Mouse (Mus musculus) adrenal gland, adult 2 months (tissue): ENCODE data around the gene Iqcj. TPM values are rescaled to one million over a fixed set of nuclear protein-coding genes. Genes with fewer than 3 reads are reported as not detected.

Source experiments
- DNase-seq: peaks from one replicate; pipeline ENCODE4 v3.0.0; 2021
- long read RNA-seq: library from polyadenylated mRNA; stranded (forward); transcript quantifications from one replicate; pipeline ENCODE4 v2.0.0, GENCODE M21; 2021
- polyA plus RNA-seq: library from polyadenylated mRNA; depleted of rRNA; stranded (reverse); fragments of >200 nt; gene quantifications from 2 replicates; pipeline ENCODE4 v1.2.3, GENCODE M21; 2012; rRNA removed
- total RNA-seq, 2 experiments: library from RNA; stranded (reverse); gene quantifications; 2 replicates each; pipeline ENCODE4 v1.2.3; 2021

The Iqcj gene
- total RNA-seq (not detected), polyA plus RNA-seq (not detected in 2 replicates)
- long read RNA-seq, result 0 reads

DNA sequence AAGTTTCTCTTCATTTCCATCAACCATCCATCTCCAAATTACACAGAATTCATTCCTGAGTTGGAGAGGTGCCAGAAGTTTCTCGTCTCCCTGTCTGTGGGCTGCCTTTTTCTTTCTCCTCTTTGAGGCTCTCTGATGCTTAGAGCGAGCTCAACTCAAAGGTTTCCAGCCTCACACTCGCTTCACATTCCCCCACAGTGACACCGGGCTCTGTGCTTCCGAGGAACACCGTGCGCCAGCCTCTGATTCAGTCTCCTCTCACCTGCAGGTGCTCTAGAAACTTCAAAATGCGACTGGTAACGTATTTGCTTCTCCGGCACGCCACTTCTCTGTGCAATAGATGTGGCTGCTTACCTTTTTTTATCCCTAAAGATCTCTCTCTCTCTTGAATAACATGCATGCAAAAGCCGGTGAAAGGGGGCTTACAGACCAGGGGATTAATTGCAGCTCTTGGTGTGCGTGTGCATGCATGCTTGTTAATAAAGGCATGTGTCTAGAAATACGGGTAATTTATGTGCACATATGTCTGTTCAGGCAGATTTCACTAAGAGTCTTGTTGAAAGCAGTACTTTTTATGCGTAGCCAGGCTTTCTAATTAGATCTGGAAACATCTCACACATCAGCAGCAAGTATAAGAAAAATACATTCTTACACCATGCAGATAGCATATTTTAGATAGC lies at the start of gene Iqcj, which contains the start of gene Iqschfp:
Gene Iqcj, plus strand, starts transcription at position 195 of the 680 bp plus-strand sequence.
Gene Iqschfp, plus strand, starts transcription at position 207 of the 680 bp plus-strand sequence.
- DNase-seq, result no peak

DNA sequence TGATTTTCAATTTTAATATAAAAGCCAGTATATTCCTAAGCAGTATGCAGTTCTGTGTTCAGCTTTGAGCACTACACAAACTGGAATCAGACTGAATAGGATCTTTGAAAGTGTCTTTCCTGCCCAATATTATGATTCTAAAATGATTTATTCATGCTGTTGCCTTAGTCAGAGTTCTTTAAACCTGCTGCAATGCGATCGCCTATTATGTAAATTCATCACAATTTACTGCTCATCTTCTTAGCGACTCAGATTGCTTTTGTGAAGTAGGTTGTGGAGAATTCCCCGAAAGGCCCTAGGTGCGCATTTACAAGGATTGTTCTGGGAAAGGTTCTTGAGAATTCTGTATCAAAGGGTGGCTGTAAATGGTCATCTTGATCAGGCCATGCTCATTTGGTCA lies 39.6 kb upstream of the Iqcj start:
- DNase-seq, result no peak

DNA sequence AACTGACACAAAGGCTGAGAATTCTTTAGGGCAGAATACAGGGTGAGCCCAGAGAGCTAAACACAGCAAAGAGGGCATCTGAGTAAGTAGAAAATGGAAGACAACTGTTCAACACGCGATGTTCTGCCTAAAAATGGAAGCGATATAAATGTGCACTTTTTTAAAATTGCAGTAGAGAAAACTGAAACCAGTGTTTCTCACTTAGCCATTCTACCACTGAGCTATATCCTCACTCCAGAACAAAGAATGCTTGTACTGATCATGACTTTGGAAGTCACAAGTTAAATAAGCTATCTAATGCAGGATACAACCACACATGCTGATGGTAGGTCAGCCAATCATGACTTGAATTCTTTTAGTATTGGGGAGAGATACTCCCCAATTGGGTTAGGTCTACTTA lies 30.5 kb upstream of the Iqcj start:
- no peak for DNase-seq

DNA sequence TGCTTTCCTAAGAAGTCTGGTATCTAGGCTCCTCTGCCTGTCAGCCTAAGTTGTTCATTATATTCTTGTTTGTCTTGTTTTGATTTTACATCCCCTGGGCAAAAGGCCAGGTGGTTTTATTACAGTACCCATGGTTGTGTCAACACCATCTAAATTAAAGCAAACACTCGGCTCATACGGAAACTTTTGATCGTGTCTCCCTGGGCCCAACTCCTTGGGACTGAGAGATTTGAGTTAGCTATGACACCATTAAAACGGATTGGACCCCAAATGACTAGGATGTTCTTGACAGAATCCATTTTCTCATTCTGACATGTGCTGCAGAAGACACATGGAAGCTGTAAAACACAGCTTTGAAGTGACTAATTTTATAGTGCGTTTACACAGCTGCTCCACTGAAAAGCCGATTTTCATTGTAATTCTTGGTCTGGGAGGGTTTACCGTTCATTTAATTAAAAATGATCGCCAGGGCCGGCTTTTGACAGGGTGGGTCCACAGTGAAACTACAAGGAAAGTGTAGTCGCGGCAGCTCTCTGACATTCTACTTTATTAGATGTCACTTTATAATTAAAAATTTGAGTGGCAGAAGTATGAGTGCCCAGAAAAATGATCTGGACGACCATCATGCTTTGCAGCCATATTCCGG lies 24.5 kb upstream of the Iqcj start:
- no peak for DNase-seq

DNA sequence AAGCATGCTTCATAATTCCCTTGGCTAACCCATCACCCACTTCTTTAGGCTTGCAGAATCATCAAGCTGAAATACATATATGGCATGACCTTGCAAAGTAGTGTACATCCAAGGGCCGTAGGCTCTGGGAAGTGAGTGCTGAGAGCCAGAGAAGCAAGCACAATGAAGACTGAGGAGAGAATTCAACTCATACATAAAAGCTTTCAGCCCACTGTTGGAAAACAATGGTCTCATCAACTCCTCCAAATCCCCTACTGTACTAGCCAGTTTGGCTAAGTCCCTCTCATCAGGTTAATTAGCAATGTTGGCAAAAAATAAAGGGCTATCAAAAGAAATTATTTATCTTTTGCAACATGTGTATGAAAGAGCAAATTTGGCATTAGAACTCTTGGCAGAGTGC lies 22.6 kb upstream of the Iqcj start:
- no peak for DNase-seq

DNA sequence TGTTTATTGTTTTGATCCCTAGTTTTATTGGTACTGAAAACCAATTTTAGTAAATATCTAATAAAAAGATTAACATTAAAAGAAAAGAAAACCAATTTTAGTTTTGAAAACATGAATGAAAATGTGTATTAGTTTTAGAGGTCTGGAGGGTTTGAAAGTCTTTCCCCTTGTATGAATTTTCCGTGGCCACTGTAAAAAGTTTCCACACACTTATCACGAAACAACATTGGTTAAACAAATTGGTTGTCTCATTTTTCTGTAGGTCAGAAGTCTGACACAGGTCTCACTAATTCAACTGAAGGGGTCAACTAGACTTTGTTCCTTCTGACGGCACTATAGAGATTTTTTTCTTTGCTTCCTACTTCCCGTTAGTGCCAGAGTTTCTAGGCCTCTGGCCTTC lies 14.8 kb upstream of the Iqcj start:
- no peak for DNase-seq

DNA sequence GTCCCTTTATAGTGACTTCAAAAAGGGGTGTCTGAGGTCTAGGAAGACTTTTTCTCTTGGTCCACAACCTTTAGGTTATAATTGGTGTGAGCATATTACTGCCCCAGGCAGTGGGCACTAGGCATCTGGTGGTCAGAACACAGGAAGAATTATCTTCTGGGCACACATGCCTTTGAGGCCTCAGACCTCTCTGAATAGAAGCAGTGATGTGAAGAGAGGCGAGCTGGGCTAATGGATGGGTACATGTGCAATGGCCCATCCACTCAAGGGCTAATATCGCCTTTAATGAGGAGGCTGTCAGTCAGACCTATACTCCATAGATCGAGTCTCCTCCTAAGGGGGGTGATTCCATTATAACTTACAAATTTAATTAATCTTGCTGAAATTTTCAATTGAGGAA lies 7.7 kb upstream of the Iqcj start:
- DNase-seq, result no peak

DNA sequence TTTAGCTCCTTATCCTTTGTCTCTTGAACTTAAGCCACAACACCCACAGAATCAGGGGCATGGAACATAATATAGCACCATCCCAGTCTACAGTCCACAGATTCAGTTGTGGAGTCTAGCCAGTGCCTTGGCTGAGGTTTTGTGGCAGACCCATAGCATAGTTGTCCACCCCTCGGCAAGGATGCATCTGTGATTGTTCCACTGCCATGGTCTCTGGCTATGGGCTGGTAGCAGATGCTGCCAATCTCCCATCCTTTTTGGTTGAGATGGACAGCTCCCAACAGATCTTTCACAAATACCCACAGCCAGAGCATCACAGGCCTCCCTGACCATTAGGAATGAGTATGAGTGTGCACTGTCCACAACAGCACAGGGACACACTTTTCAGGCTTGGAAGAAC lies 5.8 kb upstream of the Iqcj start:
- DNase-seq, result no peak

DNA sequence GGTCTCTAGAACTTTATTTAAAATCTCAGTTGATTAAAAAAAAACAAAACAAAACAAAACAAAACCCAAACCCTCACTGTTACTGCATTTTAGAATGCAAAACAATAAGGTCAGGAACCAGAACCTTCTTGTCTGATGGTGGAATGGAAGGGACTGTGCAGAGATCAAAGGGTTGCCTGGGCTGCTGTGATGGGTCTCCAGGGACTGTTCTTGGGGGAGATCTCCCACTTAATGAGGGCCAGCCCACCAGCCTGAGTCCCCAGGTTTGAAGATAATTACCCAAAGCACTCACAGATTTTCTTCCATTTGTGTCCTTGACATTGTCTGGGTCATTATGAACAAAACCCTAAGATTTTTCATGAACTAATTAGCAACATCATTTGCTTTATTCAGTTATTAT lies 4.8 kb upstream of the Iqcj start:
- no peak for DNase-seq

DNA sequence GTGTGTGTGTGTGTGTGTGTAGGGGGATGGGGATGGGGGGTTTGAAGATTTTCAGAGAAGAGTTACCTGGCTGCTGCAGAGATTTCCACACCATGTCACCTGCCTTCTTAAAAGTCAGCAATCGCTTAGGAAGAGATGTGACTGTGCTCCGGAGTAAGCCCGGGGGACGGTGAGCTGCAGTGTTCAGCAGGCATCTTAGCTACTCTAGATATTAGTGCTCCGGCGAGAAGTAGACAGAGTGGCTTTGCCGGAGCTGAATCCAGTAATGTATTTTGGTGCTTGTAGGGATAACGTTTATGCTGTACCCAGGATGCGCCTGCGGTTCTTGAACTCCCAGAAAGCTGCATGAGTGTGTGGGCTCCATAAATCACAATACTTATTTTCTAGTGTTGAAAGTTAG lies 748 bp downstream of the Iqcj start:
- DNase-seq, result no peak

DNA sequence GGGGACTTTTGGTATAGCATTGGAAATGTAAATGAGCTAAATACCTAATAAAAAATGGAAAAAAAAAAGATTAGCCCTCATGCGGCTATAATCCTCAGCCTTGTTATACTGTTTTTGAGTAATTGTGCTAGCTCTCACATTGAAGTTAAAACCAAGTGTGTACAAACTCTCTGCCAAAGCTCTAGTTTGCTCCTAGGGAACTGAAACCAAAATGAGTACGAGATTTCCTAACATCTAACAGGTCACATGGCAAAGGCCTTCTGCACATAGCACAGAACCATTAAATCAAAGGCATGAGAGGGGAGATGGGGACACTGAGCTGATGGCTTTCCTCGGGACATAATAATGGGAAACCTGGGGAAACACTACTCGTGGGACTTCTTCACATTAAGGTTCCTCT lies 10.5 kb downstream of the Iqcj start:
- DNase-seq, result no peak

DNA sequence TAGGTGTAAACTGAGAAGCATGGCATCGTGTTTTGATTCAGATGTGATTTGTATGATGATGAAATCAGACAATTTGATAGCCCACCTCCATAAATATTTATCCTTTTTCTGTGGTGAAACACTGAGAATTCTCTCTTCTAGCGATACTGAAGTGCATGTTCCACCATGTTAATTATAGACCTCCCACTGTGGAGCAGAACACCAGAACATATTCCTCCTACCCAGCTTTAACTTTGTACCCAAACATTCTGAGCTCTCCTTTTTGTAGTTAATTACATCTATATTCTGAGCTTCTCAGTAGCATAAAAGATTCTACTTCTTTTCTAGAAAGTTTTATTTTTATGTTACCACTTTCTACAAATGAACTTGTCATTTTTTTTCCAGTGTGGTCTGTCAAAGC lies 16.6 kb downstream of the Iqcj start:
- DNase-seq, result no peak

DNA sequence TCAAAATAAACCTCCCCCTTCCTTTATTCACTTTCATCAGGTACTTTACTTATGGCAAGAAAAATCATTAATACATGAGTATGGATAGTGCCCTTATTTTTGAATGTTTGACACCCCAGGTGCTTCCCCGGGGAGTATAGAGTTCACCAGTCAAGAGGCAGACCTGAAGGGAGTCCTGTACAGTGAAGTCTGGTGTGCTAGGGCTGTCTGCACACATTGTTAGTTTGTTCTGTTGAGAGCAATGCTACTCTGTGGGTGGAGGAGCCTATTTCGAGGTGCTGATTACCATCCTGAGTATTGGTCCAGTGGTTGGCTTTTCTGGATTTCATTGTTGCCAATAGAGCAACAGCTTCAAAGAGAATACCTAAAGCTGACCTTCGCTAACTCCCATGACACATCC lies 26.1 kb downstream of the Iqcj start:
- no peak for DNase-seq

DNA sequence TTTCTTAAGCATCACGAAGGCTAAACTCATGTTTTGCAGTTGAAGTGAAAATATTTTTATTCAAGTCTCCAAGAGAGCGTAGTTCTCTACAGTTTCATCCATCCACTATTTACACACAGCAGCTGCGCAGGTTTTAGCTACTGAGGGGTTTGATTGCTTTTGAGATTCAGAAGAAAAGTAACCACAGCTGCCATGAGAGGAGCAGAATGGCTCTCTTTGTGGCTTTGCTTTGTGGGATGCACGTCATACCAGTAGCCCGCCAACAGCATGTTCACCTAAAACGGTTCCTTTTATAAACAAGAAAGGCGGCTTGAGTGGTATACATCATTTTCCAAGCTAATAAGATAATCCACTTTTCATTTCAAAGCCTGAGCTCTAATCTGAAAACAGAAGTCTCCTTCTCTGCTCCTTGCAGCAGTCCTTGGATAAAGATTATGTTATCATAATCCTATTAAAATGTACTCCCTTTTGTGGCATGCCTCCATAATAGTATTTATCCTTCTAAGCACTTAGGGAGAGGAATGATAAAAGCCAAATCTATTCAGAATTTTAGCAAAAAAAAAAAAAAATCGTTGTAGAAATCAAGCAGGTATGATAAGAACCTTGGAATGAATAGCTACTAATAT lies 26.7 kb downstream of the Iqcj start:
- no peak for DNase-seq

DNA sequence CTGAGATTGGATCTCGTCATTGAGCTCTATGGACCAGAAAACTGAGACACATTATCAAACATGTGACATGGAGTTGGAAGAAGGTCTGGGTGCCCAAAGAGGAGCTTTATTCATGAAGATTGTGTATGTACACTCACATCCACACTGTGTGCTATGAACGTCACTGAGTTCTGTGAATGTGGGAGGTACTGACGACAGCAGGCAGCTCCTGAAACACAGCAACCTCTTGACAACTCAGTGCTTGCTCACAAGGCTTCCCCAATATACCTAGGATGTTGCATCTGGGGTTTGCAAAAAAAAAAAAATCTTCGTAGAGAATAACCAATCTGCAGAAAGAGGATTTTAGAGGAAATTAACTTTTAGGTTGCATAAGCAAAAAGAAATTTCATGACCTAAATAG lies 31.1 kb downstream of the Iqcj start:
- DNase-seq, result no peak

DNA sequence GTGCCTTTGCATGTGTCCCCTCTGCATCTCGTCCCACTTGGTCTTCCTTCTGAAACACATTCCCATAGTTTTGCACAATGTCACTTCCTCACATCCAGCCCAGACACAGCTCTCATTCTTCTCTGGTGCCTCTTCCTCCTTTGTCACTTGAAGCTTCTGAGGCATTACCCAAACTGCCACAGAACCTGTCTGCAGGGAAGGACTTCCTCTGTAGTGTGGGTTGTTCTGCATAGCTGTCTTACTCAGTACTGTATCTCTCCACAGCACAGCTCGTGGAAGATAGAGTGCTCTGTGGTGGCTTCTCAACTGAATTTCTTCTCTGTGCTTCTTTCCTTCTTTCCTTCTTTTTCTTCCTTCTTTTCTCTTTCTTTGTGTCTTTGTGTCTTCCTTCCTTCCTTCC lies 33.4 kb downstream of the Iqcj start:
- no peak for DNase-seq

DNA sequence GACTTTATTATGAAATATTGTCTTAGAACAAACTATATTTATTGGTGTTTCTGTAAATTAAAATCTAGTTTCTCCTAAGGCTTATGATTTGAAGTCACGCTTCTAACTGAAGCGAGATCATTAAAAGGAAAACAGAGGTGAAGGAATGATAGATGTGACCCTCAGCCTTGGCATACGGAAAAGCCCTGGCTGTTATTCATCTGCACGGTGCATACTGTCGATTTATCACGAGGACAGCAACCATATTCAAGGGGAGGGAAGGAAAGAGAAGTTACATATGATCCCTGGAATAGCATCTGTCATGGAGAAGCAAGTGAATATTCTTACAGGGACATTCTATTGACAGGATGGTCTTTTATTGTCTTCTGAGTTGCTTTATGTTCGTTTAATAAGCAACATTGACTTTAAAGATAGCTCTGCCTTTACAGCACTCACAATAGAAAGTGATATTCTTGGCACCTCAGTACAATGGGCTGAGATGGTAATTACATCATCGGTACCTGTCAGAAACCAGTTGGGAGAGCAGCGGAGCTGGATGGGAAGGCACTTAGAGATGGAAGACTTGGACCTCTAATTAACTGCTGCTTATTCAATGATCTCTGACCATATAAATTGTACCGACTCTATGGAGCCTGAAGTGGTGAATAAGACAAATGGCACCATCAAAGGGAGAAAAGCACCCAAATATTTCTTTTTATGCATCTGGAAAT lies 38.6 kb downstream of the Iqcj start:
- no peak for DNase-seq

DNA sequence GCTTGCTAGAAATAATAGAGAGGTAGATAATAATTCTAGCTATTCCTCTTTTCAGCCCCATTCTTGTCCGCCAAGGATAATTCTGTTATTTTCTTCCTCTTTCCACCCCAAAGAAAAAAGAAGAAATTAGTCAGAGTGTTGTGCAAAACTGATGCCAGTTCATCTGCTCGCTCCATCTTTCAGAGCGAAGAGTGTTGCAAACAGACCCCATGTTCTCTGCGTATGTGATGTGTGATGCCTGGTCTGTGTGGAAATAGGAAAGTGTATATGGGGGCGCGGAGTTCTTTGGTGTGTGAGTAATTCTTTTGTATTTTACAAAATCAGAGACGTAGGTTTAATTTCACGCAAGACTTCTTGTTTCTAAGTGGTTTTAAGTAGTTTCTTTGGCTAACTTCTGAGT lies 39.2 kb downstream of the Iqcj start:
- DNase-seq, result no peak

DNA sequence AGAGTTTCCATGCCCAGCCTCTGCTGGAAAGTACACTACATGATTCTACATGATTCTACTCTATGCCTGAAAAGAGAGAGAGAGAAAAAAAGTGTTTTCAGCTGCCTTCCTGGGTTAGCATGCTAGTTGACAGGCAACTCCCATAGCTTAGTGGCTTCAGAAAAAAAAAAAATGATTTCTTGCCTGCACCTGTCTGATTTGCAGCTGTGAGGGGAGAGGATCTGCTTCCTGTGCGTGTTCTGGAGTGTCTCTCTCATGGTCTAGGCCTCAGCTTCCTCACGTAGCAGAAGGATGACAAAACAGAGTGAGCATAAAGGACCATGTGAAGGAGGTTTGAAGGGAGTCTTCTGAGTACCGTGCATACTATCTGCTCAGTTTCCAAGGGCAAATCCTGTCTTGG lies 39.9 kb downstream of the Iqcj start:
- no peak for DNase-seq

DNA sequence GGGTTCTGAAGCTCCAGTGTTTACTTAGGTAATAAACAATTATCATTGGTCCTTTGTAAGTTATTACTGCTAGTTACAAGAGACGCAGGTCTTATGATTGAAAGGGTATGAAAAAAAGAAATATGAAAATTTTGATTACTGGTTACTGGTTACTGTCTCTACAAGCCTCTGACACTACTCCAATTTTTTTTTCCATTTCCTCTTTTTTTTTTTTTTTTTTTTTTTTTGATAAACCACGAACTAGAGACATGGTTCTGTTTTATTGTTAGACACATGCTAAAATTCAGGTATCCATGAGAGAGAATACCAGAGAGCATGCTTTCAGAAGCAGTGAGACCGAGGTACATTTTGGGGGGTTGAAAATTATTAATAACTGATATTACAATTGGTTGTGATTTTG lies 43.8 kb downstream of the Iqcj start:
- no peak for DNase-seq

DNA sequence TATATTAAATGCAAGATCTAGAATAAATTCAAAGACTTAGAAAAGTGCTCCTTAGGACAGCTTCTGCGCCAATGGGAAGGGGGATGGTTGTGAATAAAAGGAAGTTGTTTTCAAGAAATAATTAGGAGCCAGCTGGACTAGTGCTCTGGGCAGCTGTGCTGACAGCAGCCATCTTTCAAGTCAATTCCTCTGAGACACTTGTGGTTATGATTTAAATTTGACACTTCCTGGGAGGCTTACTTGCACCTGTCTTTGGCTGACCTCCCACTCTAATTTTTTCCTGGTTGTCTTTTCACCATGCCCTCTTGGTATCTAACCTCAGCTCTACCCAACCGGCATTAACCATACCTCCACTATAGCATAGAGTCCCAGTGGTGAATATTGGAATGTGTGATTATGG lies 55.0 kb downstream of the Iqcj start:
- no peak for DNase-seq

DNA sequence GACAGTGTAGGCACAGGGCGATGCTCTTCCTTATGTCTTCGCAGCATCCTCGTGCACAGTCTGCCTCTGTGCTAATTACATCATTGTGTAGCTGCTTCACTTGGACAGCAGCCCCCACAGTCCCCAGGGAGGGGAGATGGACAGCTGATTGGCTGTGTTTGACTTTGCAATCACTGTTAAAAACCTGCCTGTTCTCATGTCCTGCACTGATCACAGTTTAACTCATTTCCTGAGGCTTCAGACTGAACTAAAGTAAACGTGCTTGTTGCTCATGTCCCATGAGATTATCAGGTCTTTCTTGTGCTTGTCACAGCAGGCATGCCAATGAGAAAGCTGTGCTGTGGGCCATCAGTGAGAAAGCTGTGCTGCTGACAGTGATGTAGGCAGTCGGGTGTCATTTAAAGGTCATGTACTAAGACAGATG lies 60.5 kb downstream of the Iqcj start:
- DNase-seq, result no peak

DNA sequence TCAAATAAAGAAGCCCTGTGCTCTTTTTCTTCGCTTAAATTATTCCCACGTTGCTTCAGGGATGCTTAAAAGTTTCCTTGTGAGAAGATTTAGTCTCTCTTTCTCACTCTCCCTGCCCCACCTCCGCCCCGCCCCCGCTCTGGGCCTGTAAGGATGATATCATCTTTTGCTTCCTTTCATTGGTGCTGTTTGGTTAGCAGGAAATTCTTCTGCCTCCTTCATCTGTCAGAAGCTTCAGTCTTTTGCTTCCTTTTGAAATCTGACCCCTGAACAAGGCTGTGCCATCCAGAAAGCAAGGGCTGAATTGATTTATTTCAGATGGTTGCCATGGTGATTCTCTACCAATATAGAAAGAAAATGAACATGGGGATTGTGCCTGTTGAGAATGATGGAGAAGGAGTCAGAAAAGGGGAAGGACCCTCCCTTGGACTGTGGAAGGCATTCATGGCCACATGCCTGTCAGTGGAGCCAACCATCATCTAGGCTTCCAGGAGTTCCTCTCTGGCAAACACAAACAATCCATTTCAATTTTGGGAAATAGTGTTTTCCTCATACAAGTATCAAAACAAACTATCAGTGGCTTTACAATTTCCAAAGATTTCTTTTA lies 62.5 kb downstream of the Iqcj start:
- no peak for DNase-seq
